Mouse (Mus musculus): ENCODE measurements around the gene Slirp. TPM values are rescaled to one million over a fixed set of nuclear protein-coding genes. Genes with fewer than 3 reads are reported as not detected.

Gene Slirp
- 256 and 281 TPM in 2 replicates for polyA plus RNA-seq (2014; fragmentation: Nextera tagmentation; extraction: Ambion mirVana)

DNA sequence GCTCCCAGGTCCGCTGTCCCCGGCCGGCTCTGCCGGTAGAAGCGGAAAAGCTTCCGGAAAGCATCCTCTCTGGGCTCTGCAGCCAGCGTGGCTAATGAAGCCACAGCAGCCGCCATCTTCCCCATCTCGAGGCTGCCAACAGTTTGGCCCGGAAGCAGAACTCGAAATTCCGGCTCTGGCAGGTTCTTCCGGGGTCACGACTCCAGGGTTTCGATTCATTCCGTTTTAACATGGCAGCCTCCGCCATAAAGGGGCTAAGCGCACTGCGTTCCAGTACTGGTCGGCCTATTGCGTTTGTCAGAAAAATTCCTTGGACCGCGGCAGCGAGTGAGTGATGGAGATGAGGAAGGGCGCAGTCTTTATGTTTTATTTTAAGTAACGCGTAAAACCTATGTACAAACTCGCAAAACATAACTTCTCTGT is at the start of gene Slirp, which contains the start of gene Alkbh1:
Gene Slirp, plus strand, starts transcription at position 197 of the 423 bp plus-strand sequence.
Gene Alkbh1, minus strand, starts transcription at position 318 of the 423 bp plus-strand sequence.
- Histone ChIP-seq H3K4me3 (ENCODE audit: low read depth, low read length) (peak within 1 kb of the TSS; percentile 93), H3K27ac (ENCODE audit: low read length) (peak within 1 kb of the TSS; percentile 87), H3K36me3 (ENCODE audit: control insufficient read depth, insufficient read depth, low read length) (peaks cover 43% of the 10 kb centered on the region), H3K9ac (replicated peaks; ENCODE audit: low read depth, low read length) (peak within 1 kb of the TSS; percentile 95), H3K4me2 (replicated peaks; ENCODE audit: low read depth, low read length) (peak within 1 kb of the TSS; percentile 81), H3K9me3 (ENCODE audit: control insufficient read depth, low read depth, low read length) (no peaks in the 10 kb centered on the region), H3K27me3 (ENCODE audit: control insufficient read depth, insufficient read depth, low read length) (no peaks in the 10 kb centered on the region), H3K4me1 (ENCODE audit: control insufficient read depth, insufficient read depth, low read length) (peaks cover 7% of the 10 kb centered on the region; the same call in 1 of the 2 replicates)
- ATAC-seq (ENCODE audit: insufficient number of reproducible peaks, insufficient read depth, low FRiP score, low read depth) = peak; percentile 93
- under 1% methylated on average over 28 of the region's 28 CpGs for WGBS

DNA sequence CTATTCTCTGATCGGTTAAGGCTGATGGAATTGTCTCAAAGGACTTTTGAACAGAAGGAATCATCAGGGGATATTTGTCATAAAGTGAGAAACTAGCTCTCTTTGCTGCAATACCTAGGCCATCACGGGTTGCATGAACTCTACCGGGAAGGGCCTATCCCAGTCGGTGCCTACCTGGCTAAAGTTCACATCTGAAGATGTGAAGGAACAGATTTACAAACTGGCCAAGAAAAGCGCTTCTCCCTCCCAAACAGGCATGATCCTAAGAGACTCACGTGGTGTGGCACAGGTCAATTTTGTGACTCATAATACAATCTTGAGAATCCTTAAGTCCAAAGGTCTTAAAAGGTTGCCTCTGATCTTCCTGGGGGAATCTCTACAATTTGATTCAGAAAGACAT is 49.4 kb upstream of the Slirp start:
- Histone ChIP-seq H3K4me1 (ENCODE audit: control insufficient read depth, insufficient read depth, low read length) (no peaks in the 10 kb centered on the region), H3K4me2 (replicated peaks; ENCODE audit: low read depth, low read length) (no peak overlapping the region), H3K27ac (ENCODE audit: low read length) (no peak overlapping the region), H3K4me3 (ENCODE audit: low read depth, low read length) (no peak overlapping the region), H3K9me3 (ENCODE audit: control insufficient read depth, low read depth, low read length) (no peaks in the 10 kb centered on the region), H3K27me3 (ENCODE audit: control insufficient read depth, insufficient read depth, low read length) (no peaks in the 10 kb centered on the region), H3K36me3 (ENCODE audit: control insufficient read depth, insufficient read depth, low read length) (no peaks in the 10 kb centered on the region), H3K9ac (replicated peaks; ENCODE audit: low read depth, low read length) (no peak overlapping the region)
- WGBS = 87% methylated on average over 6 of the region's 6 CpGs
- no peak for ATAC-seq (ENCODE audit: insufficient number of reproducible peaks, insufficient read depth, low FRiP score, low read depth)

DNA sequence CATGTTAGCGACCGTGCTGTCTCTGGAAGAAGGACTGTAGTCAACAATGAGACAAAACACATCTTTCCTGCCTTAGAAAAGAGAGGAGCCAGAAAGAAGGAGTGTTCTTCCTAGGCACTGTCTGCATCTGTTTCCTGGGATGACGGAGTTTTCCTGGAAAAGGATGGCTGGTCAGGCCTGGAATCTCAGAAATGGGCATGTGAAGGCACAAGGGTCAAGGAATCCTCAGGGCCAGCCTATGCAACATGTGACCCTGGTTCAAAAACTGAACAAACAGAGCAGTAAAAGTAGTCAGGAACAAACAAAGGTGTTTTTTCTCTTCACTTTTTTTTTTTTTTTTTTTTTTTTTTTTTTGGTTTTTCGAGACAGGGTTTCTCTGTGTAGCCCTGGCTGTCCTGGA is 46.6 kb upstream of the Slirp start:
- 88% methylated on average over 4 of the region's 4 CpGs for WGBS
- ATAC-seq (ENCODE audit: insufficient number of reproducible peaks, insufficient read depth, low FRiP score, low read depth) = no peak
- no peaks in the 10 kb centered on the region for H3K36me3 ChIP-seq (ENCODE audit: control insufficient read depth, insufficient read depth, low read length)

DNA sequence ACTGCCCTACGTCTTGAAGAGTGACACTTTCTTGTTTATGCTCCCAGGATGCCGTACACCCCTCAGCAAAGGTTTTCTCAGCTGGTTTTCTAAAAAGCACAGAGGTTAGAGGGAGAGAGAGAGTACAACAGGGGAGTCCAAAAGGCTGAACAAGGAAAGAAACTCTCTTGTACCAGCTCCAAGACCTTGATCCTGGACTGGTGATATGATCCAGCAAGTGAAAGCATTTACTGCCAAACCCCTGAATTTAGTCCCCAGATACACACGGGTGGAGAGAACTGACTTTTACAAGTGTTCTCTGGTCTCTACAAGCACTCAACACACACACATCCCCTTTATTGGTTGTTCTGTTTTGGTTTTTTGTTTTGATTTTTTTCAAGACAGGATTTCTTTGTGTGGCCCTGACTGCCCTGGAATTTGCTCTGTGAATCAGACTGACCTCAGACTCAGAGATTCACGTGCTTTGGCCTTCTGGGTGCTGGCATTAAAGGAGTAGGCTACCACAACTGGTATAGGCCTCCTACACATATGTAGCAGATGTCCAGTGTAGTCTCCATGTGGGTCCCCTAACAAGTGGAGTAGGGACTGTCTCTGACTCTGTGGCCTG is 45.8 kb upstream of the Slirp start:
- H3K27ac ChIP-seq (ENCODE audit: low read length) = no peak overlapping the region
- ATAC-seq (ENCODE audit: insufficient number of reproducible peaks, insufficient read depth, low FRiP score, low read depth) = no peak

More for the DNA sequence above, 46.6 kb upstream of the Slirp start:
- no peaks in the 10 kb centered on the region for H3K27me3 ChIP-seq (ENCODE audit: control insufficient read depth, insufficient read depth, low read length)
- H3K4me2 ChIP-seq (replicated peaks; ENCODE audit: low read depth, low read length) = no peak overlapping the region
- H3K9ac ChIP-seq (replicated peaks; ENCODE audit: low read depth, low read length) = no peak overlapping the region
- H3K27ac ChIP-seq (ENCODE audit: low read length) = no peak overlapping the region
- H3K4me3 ChIP-seq (ENCODE audit: low read depth, low read length) = no peak overlapping the region
- H3K9me3 ChIP-seq (ENCODE audit: control insufficient read depth, low read depth, low read length) = no peaks in the 10 kb centered on the region
- H3K4me1 ChIP-seq (ENCODE audit: control insufficient read depth, insufficient read depth, low read length) = no peaks in the 10 kb centered on the region

DNA sequence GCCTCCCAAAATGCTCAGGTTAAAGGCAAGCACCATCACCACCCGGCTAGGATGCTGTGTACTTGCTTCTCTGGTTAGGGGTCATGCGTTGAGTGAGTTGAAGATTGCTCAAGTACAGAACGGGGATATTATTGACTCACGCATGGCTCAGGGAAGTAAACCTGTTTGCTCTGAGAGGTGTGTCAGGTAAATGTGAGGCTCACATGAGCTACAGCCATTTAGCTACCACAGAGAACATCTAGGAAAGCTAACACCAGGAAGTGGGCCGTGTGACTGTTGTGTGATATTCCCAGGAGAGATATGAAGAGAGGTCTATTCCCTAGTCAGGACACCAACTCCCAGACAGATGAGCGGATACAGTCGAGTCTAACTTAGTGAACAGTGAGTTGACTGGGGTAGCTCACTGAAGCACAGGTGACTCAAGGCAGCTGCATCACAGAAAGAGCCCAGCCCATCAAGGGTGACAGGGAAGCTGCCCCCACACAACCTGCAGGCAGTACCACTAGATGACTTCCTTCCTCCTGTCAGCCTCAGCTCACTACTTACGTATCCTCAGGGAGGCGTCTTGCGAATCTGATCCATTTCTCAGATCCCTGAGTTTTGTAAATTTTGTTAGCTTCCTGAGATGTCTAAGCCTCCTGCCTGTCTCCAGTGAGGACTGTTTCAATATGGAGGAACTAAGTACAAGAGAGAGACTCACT is 44.4 kb upstream of the Slirp start:
- Histone ChIP-seq H3K4me2 (replicated peaks; ENCODE audit: low read depth, low read length) (no peak overlapping the region), H3K9me3 (ENCODE audit: control insufficient read depth, low read depth, low read length) (no peaks in the 10 kb centered on the region), H3K36me3 (ENCODE audit: control insufficient read depth, insufficient read depth, low read length) (no peaks in the 10 kb centered on the region), H3K9ac (replicated peaks; ENCODE audit: low read depth, low read length) (no peak overlapping the region), H3K27me3 (ENCODE audit: control insufficient read depth, insufficient read depth, low read length) (no peaks in the 10 kb centered on the region), H3K4me1 (ENCODE audit: control insufficient read depth, insufficient read depth, low read length) (no peaks in the 10 kb centered on the region), H3K27ac (ENCODE audit: low read length) (no peak overlapping the region), H3K4me3 (ENCODE audit: low read depth, low read length) (no peak overlapping the region)
- ATAC-seq (ENCODE audit: insufficient number of reproducible peaks, insufficient read depth, low FRiP score, low read depth) = peak; percentile 56; the same call in 1 of the 2 replicates
- WGBS = 74% methylated on average over 10 of the region's 10 CpGs

More for the DNA sequence above, 45.8 kb upstream of the Slirp start:
- no peak overlapping the region for H3K4me3 ChIP-seq (ENCODE audit: low read depth, low read length)
- H3K4me1 ChIP-seq (ENCODE audit: control insufficient read depth, insufficient read depth, low read length) = no peaks in the 10 kb centered on the region
- H3K36me3 ChIP-seq (ENCODE audit: control insufficient read depth, insufficient read depth, low read length) = no peaks in the 10 kb centered on the region
- 70% methylated on average over 4 of the region's 4 CpGs for WGBS
- no peak overlapping the region for H3K9ac ChIP-seq (replicated peaks; ENCODE audit: low read depth, low read length)
- H3K4me2 ChIP-seq (replicated peaks; ENCODE audit: low read depth, low read length) = no peak overlapping the region
- no peaks in the 10 kb centered on the region for H3K27me3 ChIP-seq (ENCODE audit: control insufficient read depth, insufficient read depth, low read length)
- no peaks in the 10 kb centered on the region for H3K9me3 ChIP-seq (ENCODE audit: control insufficient read depth, low read depth, low read length)

DNA sequence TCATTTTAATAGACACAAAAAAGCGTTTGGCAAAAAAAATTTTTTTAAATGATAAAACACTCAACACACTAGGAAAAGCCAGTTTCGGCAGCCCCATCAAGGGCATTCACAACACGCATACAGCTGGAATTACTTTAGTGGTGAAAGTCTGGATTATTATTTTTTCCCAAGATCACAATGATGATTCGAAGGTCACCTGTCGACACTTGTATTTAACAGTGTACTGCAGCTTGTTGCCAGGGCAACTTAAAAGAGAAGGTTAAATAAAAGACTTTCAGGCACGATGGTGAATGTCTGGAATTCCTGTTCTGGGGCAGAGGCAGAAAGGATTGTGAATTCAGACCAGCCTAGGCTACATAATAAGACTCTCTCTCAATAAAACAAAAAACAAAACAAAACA is 41.8 kb upstream of the Slirp start:
- Histone ChIP-seq H3K36me3 (ENCODE audit: control insufficient read depth, insufficient read depth, low read length) (no peaks in the 10 kb centered on the region), H3K27ac (ENCODE audit: low read length) (no peak overlapping the region), H3K4me2 (replicated peaks; ENCODE audit: low read depth, low read length) (no peak overlapping the region), H3K9me3 (ENCODE audit: control insufficient read depth, low read depth, low read length) (no peaks in the 10 kb centered on the region), H3K27me3 (ENCODE audit: control insufficient read depth, insufficient read depth, low read length) (no peaks in the 10 kb centered on the region), H3K4me3 (ENCODE audit: low read depth, low read length) (no peak overlapping the region), H3K4me1 (ENCODE audit: control insufficient read depth, insufficient read depth, low read length) (no peaks in the 10 kb centered on the region), H3K9ac (replicated peaks; ENCODE audit: low read depth, low read length) (no peak overlapping the region)
- ATAC-seq (ENCODE audit: insufficient number of reproducible peaks, insufficient read depth, low FRiP score, low read depth) = no peak
- 56% methylated on average over 6 of the region's 6 CpGs for WGBS

DNA sequence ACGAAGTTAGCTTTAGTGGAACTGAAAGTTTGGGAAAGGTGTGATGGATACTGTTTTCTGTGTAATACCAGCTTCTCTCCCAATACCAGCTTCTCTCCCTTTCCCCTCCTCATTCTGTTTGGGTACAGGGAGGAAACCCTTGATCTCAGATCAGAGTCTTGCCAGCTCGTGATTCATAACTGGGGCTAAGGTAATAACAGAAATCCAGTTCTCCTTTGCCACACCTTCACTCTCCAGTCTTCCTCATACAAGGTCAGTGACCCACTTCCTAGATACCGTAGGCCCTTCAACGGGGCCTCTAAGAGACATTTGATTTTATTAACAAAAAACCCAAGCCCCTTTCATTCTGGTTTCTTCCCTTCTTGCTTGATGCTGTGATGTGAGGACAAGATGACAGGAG is 38.5 kb upstream of the Slirp start:
- Histone ChIP-seq H3K9me3 (ENCODE audit: control insufficient read depth, low read depth, low read length) (no peaks in the 10 kb centered on the region), H3K27me3 (ENCODE audit: control insufficient read depth, insufficient read depth, low read length) (no peaks in the 10 kb centered on the region), H3K4me3 (ENCODE audit: low read depth, low read length) (no peak overlapping the region), H3K27ac (ENCODE audit: low read length) (no peak overlapping the region), H3K9ac (replicated peaks; ENCODE audit: low read depth, low read length) (no peak overlapping the region), H3K4me2 (replicated peaks; ENCODE audit: low read depth, low read length) (no peak overlapping the region), H3K36me3 (ENCODE audit: control insufficient read depth, insufficient read depth, low read length) (no peaks in the 10 kb centered on the region), H3K4me1 (ENCODE audit: control insufficient read depth, insufficient read depth, low read length) (no peaks in the 10 kb centered on the region; the same call in 1 of the 2 replicates)
- ATAC-seq (ENCODE audit: insufficient number of reproducible peaks, insufficient read depth, low FRiP score, low read depth) = no peak
- 72% methylated on average over 4 of the region's 4 CpGs for WGBS

DNA sequence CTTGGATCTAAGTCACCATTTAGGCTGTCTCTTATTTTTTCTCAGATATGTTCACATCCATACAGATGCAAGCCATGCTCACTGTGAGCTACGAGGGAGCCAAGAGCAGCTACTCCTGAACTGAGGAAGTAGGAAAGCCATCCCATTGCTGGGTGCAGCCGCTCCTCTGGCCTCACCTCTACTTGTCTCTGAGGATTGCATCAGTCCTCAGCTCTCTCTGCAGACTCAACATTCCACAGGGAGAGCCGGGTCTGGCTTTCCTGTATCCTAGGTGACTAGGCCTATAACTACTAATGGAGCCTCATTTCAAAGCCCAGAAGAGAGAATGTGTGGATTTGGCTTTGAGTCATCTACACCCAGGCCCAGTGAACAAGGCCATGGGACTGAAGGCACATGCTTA is 38.0 kb upstream of the Slirp start:
- Histone ChIP-seq H3K4me1 (ENCODE audit: control insufficient read depth, insufficient read depth, low read length) (no peaks in the 10 kb centered on the region; the same call in 1 of the 2 replicates), H3K9ac (replicated peaks; ENCODE audit: low read depth, low read length) (no peak overlapping the region), H3K36me3 (ENCODE audit: control insufficient read depth, insufficient read depth, low read length) (no peaks in the 10 kb centered on the region), H3K4me3 (ENCODE audit: low read depth, low read length) (no peak overlapping the region), H3K4me2 (replicated peaks; ENCODE audit: low read depth, low read length) (no peak overlapping the region), H3K27me3 (ENCODE audit: control insufficient read depth, insufficient read depth, low read length) (no peaks in the 10 kb centered on the region), H3K27ac (ENCODE audit: low read length) (no peak overlapping the region), H3K9me3 (ENCODE audit: control insufficient read depth, low read depth, low read length) (no peaks in the 10 kb centered on the region)
- WGBS = 69% methylated on average over 3 of the region's 3 CpGs
- ATAC-seq (ENCODE audit: insufficient number of reproducible peaks, insufficient read depth, low FRiP score, low read depth) = no peak
